Mouse (Mus musculus) olfactory bulb, adult 2 months (tissue): ENCODE results near the gene Dennd5b.

Experiments
- CTCF ChIP-seq: fragments of 200-500 bp; IDR thresholded peaks from 2 replicates; pipeline ENCODE4 v1.5.1; 2012; ENCODE audit warnings: low read depth, mild to moderate bottlenecking, low read length, moderate library complexity; ENCODE audit not compliant: insufficient read depth
- POLR2A ChIP-seq: fragments of 200-500 bp; IDR thresholded peaks from 2 replicates; pipeline ENCODE4 v1.6.1; 2012; ENCODE audit warnings: mild to moderate bottlenecking, low read depth, low read length, moderate library complexity; ENCODE audit not compliant: insufficient read depth

- no peak for TF ChIP-seq CTCF
- no peak for TF ChIP-seq POLR2A
These were observed 34.2 kb upstream of the Dennd5b start for GRCm38 (mm10) chr6:149135631-149136030.
